Mouse (Mus musculus): ENCODE results near the gene Dcaf1.

DNA sequence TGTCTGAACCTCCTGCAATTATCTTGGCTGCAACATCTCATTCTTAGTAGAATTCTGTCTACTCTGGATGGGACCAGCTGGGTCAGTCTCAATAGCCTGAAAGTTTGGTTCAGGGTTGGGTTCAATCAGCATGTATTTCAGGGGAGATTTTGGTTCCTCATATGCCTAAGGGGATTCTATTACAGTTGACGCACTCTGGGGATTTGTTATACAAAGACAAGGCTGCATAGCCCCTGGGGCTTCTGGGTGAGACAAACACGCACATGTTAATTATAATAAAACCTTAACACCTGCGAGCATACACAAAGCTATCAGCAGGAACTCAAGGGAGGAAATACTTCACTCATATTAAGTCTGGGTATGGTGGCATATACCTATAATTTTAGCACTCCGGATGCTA is 15.2 kb upstream of the Dcaf1 start:
- TF ChIP-seq CTCF (IDR thresholded peaks at IDR 0.05), result no peak
- no peak for TF ChIP-seq EP300 (IDR thresholded peaks at IDR 0.05)
